Mouse (Mus musculus): ENCODE measurements around the gene Nkap.
"Not testable (repeated sequence)": the region's sequence is repeated elsewhere in the genome, so short reads cannot be mapped to it uniquely, and the experiment has no call there.

DNA sequence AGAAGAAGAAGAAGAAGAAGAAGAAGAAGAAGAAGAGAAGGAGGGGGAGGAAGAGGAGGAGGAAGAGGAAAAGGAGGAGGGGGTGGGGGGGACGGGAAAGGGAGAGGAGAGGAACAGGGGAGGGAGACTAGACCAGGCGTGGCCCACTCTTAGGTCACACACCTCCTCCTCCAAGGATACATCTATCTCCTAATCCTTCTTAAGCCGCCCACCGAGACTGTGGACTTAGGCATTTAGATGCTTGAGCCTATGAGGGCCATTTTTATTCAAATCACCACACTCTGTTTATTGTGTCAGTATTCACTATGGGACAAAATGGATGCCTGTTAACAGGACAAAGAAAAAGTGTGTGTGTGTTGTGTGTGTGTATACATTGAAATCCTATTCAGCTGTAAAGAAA is 17.9 kb downstream of the Nkap start:
- TF ChIP-seq CTCF, EP300 (IDR thresholded peaks at IDR 0.05; ENCODE audit: low read depth): not testable (repeated sequence)

All from heart, postnatal 0 days (tissue).